In the genomic region with DNA sequence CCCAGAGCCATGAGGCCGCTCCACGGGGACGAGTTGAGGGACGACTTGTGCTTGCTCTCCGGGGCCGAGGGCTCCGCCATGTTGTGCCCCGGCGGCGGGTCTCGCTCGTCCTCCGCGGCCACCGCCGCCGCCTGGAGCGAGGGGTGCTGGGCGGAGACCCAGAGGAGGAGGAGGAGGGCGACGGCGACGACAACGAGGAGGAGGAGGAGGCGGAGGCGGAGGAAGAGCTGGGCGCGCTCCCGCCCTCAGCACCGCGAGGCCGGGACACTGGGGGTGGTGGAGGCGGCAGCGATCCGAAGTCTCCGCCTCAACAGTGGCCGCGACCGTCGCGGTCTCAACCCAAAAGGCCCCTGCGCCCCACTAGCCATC, we compare ENCODE assay signal across 8 mouse cellular contexts. TPM values are rescaled to one million over a fixed set of nuclear protein-coding genes. Genes with fewer than 3 reads are reported as not detected.
A peak's percentile ranks its signal among the peaks of the same experiment; 100 is the strongest.
DNase-seq lines count a peak whose midpoint lies in the region; ATAC-seq and TF ChIP-seq lines count a peak whose summit lies in the region.

No protein-coding gene starts in this region.

- peak; percentile 15 to 63; a peak in 3 of 4 replicates for TF ChIP-seq POLR2A in MEL (IDR thresholded peaks at IDR 0.05; ENCODE audit: control insufficient read depth in 1 of 2, insufficient read depth in 1 of 2, low read depth in 1 of 2, low read length in 2 of 2, poor library complexity in 1 of 2)

- no peak for TF ChIP-seq EP300 in MEL (IDR thresholded peaks at IDR 0.05; ENCODE audit: low read depth in 1 of 2, low read length in 2 of 2)

- H3K36me3 ChIP-seq in heart, embryonic 11.5 days (ENCODE audit: control insufficient read depth, insufficient read depth, low read length) = no peaks in the 10 kb centered on the region
- H3K36me3 ChIP-seq in MEL (ENCODE audit: control insufficient read depth in 1 of 2, insufficient read depth in 2 of 2, low read length in 2 of 2) = peaks cover 0 to 30% of the 10 kb centered on the region in 2 experiments; a peak in 2 of 4 replicates
- no peaks in the 10 kb centered on the region for H3K36me3 ChIP-seq in forebrain, embryonic 13.5 days (ENCODE audit: poor library complexity, severe bottlenecking)
- no peaks in the 10 kb centered on the region for H3K36me3 ChIP-seq in midbrain, embryonic 12.5 days

- peak overlapping the region; percentile 99 for H3K9ac ChIP-seq in heart, embryonic 11.5 days (ENCODE audit: low read depth, low read length)
- peak overlapping the region; percentile 99 for H3K9ac ChIP-seq in MEL (ENCODE audit: control insufficient read depth, low read depth, low read length, poor library complexity, severe bottlenecking)
- peak overlapping the region; percentile 97 for H3K9ac ChIP-seq in forebrain, embryonic 13.5 days
- H3K9ac ChIP-seq in midbrain, embryonic 12.5 days (replicated peaks) = peak overlapping the region; percentile 97

- no peaks in the 10 kb centered on the region for H3K9me3 ChIP-seq in heart, embryonic 11.5 days (replicated peaks; ENCODE audit: control insufficient read depth, low read length)
- H3K9me3 ChIP-seq in MEL (replicated peaks; ENCODE audit: insufficient read depth, low read length) = no peaks in the 10 kb centered on the region
- H3K9me3 ChIP-seq in forebrain, embryonic 13.5 days (replicated peaks) = no peaks in the 10 kb centered on the region
- no peaks in the 10 kb centered on the region for H3K9me3 ChIP-seq in midbrain, embryonic 12.5 days

- TF ChIP-seq RAD21 in MEL (IDR thresholded peaks at IDR 0.05; ENCODE audit: low read depth, low read length) = no peak

- WGBS in heart, embryonic 11.5 days (ENCODE audit: insufficient replicate concordance) = 0% methylated on average over 35 of the region's 42 CpGs
- WGBS in forebrain, embryonic 13.5 days = 0% methylated on average over 4 of the region's 42 CpGs
- WGBS in midbrain, embryonic 12.5 days = 1% methylated on average over 33 of the region's 42 CpGs

- peak overlapping the region; percentile 99 for H3K4me3 ChIP-seq in heart, embryonic 11.5 days (ENCODE audit: low read depth, low read length)
- peak overlapping the region; percentile 91 to 100 for H3K4me3 ChIP-seq in MEL (ENCODE audit: control insufficient read depth in 1 of 2, insufficient read depth in 1 of 2, low read depth in 2 of 2, low read length in 2 of 2)
- peak overlapping the region; percentile 89 for H3K4me3 ChIP-seq in forebrain, embryonic 13.5 days
- H3K4me3 ChIP-seq in midbrain, embryonic 12.5 days = peak overlapping the region; percentile 97

- peak overlapping the region; percentile 80 for H3K4me2 ChIP-seq in heart, embryonic 11.5 days
- H3K4me2 ChIP-seq in forebrain, embryonic 13.5 days = peak overlapping the region; percentile 70
- peak overlapping the region; percentile 56 for H3K4me2 ChIP-seq in midbrain, embryonic 12.5 days (replicated peaks)

- peak overlapping the region; percentile 98 for H3K27ac ChIP-seq in heart, embryonic 11.5 days (ENCODE audit: low read depth, low read length)
- H3K27ac ChIP-seq in MEL (ENCODE audit: control insufficient read depth, low read depth, low read length) = peak overlapping the region; percentile 93
- peak overlapping the region; percentile 96 for H3K27ac ChIP-seq in forebrain, embryonic 13.5 days
- H3K27ac ChIP-seq in midbrain, embryonic 12.5 days (replicated peaks) = peak overlapping the region; percentile 98

- no peak for TF ChIP-seq CTCF in MEL (IDR thresholded peaks at IDR 0.05 in 2 of 3, conservative IDR thresholded peaks at IDR 0.05 in 1 of 3; ENCODE audit: control insufficient read depth in 1 of 3, insufficient read depth in 1 of 3, low read depth in 2 of 3, low read length in 3 of 3, poor library complexity in 1 of 3, severe bottlenecking in 1 of 3)

- H3K79me2 ChIP-seq in MEL (ENCODE audit: control insufficient read depth, insufficient read depth, low read length, poor library complexity) = peaks cover 50% of the 10 kb centered on the region

- H3K27me3 ChIP-seq in heart, embryonic 11.5 days (ENCODE audit: control insufficient read depth, insufficient read depth, low read length) = no peaks in the 10 kb centered on the region
- no peaks in the 10 kb centered on the region for H3K27me3 ChIP-seq in MEL (ENCODE audit: control insufficient read depth in 1 of 2, insufficient read depth in 2 of 2, low read length in 2 of 2)
- H3K27me3 ChIP-seq in forebrain, embryonic 13.5 days = no peaks in the 10 kb centered on the region
- peaks cover 5% of the 10 kb centered on the region; the same call in 1 of the 2 replicates for H3K27me3 ChIP-seq in midbrain, embryonic 12.5 days

- DNase-seq in heart, postnatal 4 days = no peak
- DNase-seq in MEL (ENCODE audit: low read depth, low spot score) = peak; percentile 89
- peak; percentile 86 to 87 for DNase-seq in kidney, postnatal 36 days
- no peak for DNase-seq in testis, postnatal 10 days (ENCODE audit: low spot score)
- no peak for DNase-seq in cerebellum, adult 11-12 months

- H3K4me1 ChIP-seq in heart, embryonic 11.5 days (ENCODE audit: control insufficient read depth, insufficient read depth, low read length) = peaks cover 21% of the 10 kb centered on the region
- H3K4me1 ChIP-seq in MEL (ENCODE audit: control insufficient read depth in 1 of 2, insufficient read depth in 2 of 2, low read length in 2 of 2) = peaks cover 6 to 15% of the 10 kb centered on the region in 2 experiments
- peaks cover 29% of the 10 kb centered on the region for H3K4me1 ChIP-seq in forebrain, embryonic 13.5 days
- H3K4me1 ChIP-seq in midbrain, embryonic 12.5 days = peaks cover 25% of the 10 kb centered on the region

- peak; percentile 87 for ATAC-seq in heart, embryonic 11.5 days (replicated peaks; ENCODE audit: insufficient number of reproducible peaks, low FRiP score, low TSS enrichment)
- no peak; the same call in 1 of the 2 replicates for ATAC-seq in forebrain, embryonic 13.5 days
- ATAC-seq in midbrain, embryonic 12.5 days (ENCODE audit: low FRiP score, low read depth) = no peak; the same call in 1 of the 2 replicates

TF ChIP-seq in MEL, 35 proteins besides CTCF, POLR2A, EP300 and RAD21:
- no peak for TF ChIP-seq MAX (IDR thresholded peaks at IDR 0.05; ENCODE audit: low read length)
- TF ChIP-seq NELFE (IDR thresholded peaks at IDR 0.05; ENCODE audit: low read depth, low read length) = peak; percentile 12
- TF ChIP-seq ETS1 (IDR thresholded peaks at IDR 0.05; ENCODE audit: low read depth, low read length) = no peak; the same call in 1 of the 2 replicates
- 0 out of 2 replicates have a peak, but pooled peaks have one; percentile 69 for TF ChIP-seq MAZ (IDR thresholded peaks at IDR 0.05; ENCODE audit: low read depth, low read length)
- no peak for TF ChIP-seq MEF2A (IDR thresholded peaks at IDR 0.05; ENCODE audit: extremely low read depth, insufficient replicate concordance, low read depth, low read length, poor library complexity, severe bottlenecking)
- peak; percentile 28; the same call in 1 of the 2 replicates for TF ChIP-seq POLR2AphosphoS5 (IDR thresholded peaks at IDR 0.05; ENCODE audit: borderline replicate concordance, low read depth, low read length)
- TF ChIP-seq HCFC1 (IDR thresholded peaks at IDR 0.05; ENCODE audit: low read depth, low read length) = peak; percentile 62; the same call in 1 of the 2 replicates
- no peak for TF ChIP-seq USF2 (IDR thresholded peaks at IDR 0.05; ENCODE audit: borderline replicate concordance in 1 of 2, insufficient read depth in 1 of 2, low read depth in 1 of 2, low read length in 2 of 2)

RNA-seq across cellular contexts. Expression of gene Stt3b, which starts 0.3 kb away (rescaled TPM):
- polyA plus RNA-seq in heart, embryonic 11.5 days (2014; fragmentation: Nextera tagmentation; extraction: Ambion mirVana) = 84.7 and 102 TPM in 2 replicates
- 10 to 100 TPM; 80.9 to 84.0 TPM for total RNA-seq in heart, postnatal 4 days (2021)
- 94.9 and 97.6 TPM in 2 replicates for total RNA-seq in MEL (2012; rRNA removed)
- polyA plus RNA-seq in MEL (2012; ENCODE audit: insufficient read depth in 1 of 2, insufficient read length in 2 of 2, low read depth in 1 of 2, low replicate concordance in 2 of 2, missing spikeins in 1 of 2) = 100 to 1,000 TPM in 1 of 2 experiments, 10 to 100 TPM in 1; 81.9 to 263 TPM
- polyA plus RNA-seq in forebrain, embryonic 13.5 days (2015; fragmentation: Nextera tagmentation; extraction: Ambion mirVana) = 63.3 and 70.1 TPM in 2 replicates
- polyA plus RNA-seq in midbrain, embryonic 12.5 days (2016; fragmentation: Nextera tagmentation; extraction: Ambion mirVana) = 104 and 110 TPM in 2 replicates

Comparison
In these comparisons a context has a peak if more than half of its experiments do, and no peak if none do; other contexts are left out.
1. DNase-seq: peak in MEL (single experiment) and kidney, postnatal 36 days (2 of 2); none in heart, postnatal 4 days (single experiment), testis, postnatal 10 days (single experiment) and cerebellum, adult 11-12 months (single experiment).
2. Peak in every context shown above with its lines, with median percentiles within 50 percentile points of each other: H3K27ac ChIP-seq, H3K4me2 ChIP-seq, H3K4me3 ChIP-seq and H3K9ac ChIP-seq.